15 mouse cellular contexts compared by ENCODE assay signal in genomic region chr4:12791786-12792674, GRCm38 (mm10).
DNase-seq lines count a peak whose midpoint lies in the region; ATAC-seq lines count a peak whose summit lies in the region.
"Had no signal": no experiment of that assay in that cellular context is flagged by ENCODE, and none has a peak within 500 bp of the region (broad histone marks: within the 10 kb centered on the region; RNA-seq: fewer than 3 reads in every experiment).

No protein-coding gene starts in this region.

- no peaks in the 10 kb centered on the region for H3K36me3 ChIP-seq in hindbrain, embryonic 10.5 days
- H3K36me3 ChIP-seq in midbrain, embryonic 13.5 days, result no peaks in the 10 kb centered on the region
- H3K36me3 ChIP-seq: lung, embryonic 15.5 days; stomach, embryonic 15.5 days had no signal

- peaks cover 10% of the 10 kb centered on the region; the same call in 1 of the 2 replicates for H3K4me1 ChIP-seq in hindbrain, embryonic 10.5 days (replicated peaks)
- H3K4me1 ChIP-seq in midbrain, embryonic 13.5 days (replicated peaks), result peaks cover 18% of the 10 kb centered on the region
- H3K4me1 ChIP-seq: lung, embryonic 15.5 days; stomach, embryonic 15.5 days had no signal

- H3K27ac ChIP-seq in hindbrain, embryonic 10.5 days, result peak overlapping the region; percentile 8; the same call in 1 of the 2 replicates
- peak overlapping the region; percentile 76 for H3K27ac ChIP-seq in midbrain, embryonic 13.5 days
- H3K27ac ChIP-seq: lung, embryonic 15.5 days; stomach, embryonic 15.5 days had no signal

- H3K27me3 ChIP-seq in hindbrain, embryonic 10.5 days (ENCODE audit: insufficient read depth, poor library complexity, severe bottlenecking), result no peaks in the 10 kb centered on the region
- no peaks in the 10 kb centered on the region for H3K27me3 ChIP-seq in midbrain, embryonic 13.5 days
- H3K27me3 ChIP-seq: lung, embryonic 15.5 days; megakaryocyte, embryonic 14.5 days; stomach, embryonic 15.5 days had no signal

- no peak overlapping the region for H3K9ac ChIP-seq in midbrain, embryonic 13.5 days (replicated peaks)
- H3K9ac ChIP-seq: lung, embryonic 15.5 days; stomach, embryonic 15.5 days had no signal

- DNase-seq in right cerebral cortex, adult 18-20 months, result peak; percentile 11
- no peak for DNase-seq in right cerebral cortex, postnatal 4 days
- DNase-seq in hindbrain, embryonic 10.5 days (ENCODE audit: low spot score), result no peak
- DNase-seq in heart, adult 9 months (ENCODE audit: low spot score in 2 of 2), result no peak
- DNase-seq in thymus, postnatal 0 days (ENCODE audit: low spot score), result no peak
- DNase-seq: adrenal gland, postnatal 25 days; heart, adult 18-20 months; heart, postnatal 14 days; kidney, adult 18-20 months; liver had no signal

- no peaks in the 10 kb centered on the region for H3K9me3 ChIP-seq in hindbrain, embryonic 10.5 days
- H3K9me3 ChIP-seq in midbrain, embryonic 13.5 days, result no peaks in the 10 kb centered on the region
- H3K9me3 ChIP-seq: lung, embryonic 15.5 days; megakaryocyte, embryonic 14.5 days; stomach, embryonic 15.5 days had no signal

- H3K4me3 ChIP-seq in hindbrain, embryonic 10.5 days, result no peak overlapping the region
- H3K4me3 ChIP-seq in midbrain, embryonic 13.5 days (replicated peaks), result no peak overlapping the region
- H3K4me3 ChIP-seq: lung, embryonic 15.5 days; megakaryocyte, embryonic 14.5 days; stomach, embryonic 15.5 days had no signal

- WGBS in hindbrain, embryonic 10.5 days, result 63% methylated on average over 9 of the region's 9 CpGs
- 25% methylated on average over 9 of the region's 9 CpGs for WGBS in midbrain, embryonic 13.5 days

- H3K4me2 ChIP-seq in midbrain, embryonic 13.5 days (replicated peaks), result peak overlapping the region; percentile 32
- H3K4me2 ChIP-seq: lung, embryonic 15.5 days; stomach, embryonic 15.5 days had no signal

- peak; percentile 96 for ATAC-seq in midbrain, embryonic 13.5 days
- ATAC-seq in monocyte, adult 5-6 weeks (replicated peaks; ENCODE audit: insufficient number of reproducible peaks, low FRiP score, low TSS enrichment, poor library complexity, severe bottlenecking), result no peak
